Mouse (Mus musculus): ENCODE measurements around the gene Csf2rb2.
A peak's percentile ranks its signal among the peaks of the same experiment; 100 is the strongest.
"Not testable (repeated sequence)": the region's sequence is repeated elsewhere in the genome, so short reads cannot be mapped to it uniquely, and the experiment has no call there.

Gene Csf2rb2

DNA sequence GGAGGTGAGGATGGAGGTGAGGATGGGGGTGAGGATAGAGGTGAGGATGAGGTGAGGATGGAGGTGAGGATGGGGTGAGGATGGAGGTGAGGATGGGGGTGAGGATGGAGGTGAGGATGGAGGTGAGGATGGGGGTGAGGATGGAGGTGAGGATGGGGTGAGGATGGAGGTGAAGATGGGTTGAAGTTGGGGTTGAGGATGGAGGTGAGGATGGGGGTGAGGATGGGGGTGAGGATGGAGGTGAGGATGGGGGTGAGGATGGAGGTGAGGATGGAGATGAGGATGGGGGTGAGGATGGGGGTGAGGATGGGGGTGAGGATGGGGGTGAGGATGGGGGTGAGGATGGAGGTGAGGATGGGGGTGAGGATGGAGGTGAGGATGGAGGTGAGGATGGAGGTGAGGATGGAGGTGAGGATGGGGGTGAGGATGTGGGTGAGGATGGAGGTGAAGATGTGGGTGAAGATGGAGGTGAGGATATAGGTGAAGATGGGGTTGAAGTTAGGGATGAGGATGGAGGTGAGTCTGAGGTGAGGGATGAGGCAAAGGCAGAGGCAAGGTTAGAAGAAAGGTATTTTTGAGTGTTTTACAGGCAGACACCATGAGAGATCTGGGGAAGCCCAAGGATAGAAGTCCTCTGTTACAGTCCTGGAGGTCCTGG, 48.8 kb downstream of the Csf2rb2 start:
- not testable (repeated sequence) for DNase-seq (ENCODE audit: low spot score)

DNA sequence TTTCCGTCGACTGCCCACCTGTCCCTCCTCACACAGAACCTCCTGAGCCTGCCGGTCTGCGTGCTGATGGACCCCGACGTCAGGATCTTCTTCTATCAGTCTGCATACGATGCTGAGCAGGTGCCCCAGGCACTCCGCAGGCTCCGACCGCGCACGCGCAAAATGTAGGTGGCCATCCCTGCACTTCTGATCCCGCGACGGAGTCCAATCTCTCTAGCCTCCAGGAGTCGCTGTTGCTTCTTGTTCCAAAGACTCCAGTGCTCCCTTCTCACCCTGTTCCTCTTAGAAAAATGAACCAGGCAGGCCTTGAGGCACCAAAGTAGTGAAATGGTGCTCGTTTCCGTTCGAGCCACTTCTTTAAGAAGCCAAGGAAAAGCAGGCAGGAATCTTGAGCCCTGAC, 50.8 kb downstream of the Csf2rb2 start:
- DNase-seq (ENCODE audit: low spot score): no peak

DNA sequence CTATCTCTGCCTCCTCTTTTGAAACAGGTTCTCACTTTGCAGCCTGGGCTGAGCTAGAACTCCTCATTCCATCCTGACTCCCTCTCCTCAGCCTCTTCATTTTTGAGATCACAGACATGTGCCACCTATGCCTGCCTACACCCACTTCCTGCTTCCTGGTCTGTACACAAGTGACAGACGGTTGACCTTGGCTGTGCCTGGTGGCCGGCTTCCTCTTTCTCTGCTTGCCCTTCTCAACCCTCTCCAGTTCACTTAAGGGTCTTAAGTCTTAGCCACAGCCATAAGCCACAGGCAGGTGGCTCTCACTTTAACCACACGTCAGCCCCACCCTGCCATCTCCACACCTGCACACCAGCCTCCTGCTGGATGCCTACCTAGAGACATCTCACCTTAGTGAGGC, 57.1 kb downstream of the Csf2rb2 start:
- no peak for DNase-seq (ENCODE audit: low spot score)

DNA sequence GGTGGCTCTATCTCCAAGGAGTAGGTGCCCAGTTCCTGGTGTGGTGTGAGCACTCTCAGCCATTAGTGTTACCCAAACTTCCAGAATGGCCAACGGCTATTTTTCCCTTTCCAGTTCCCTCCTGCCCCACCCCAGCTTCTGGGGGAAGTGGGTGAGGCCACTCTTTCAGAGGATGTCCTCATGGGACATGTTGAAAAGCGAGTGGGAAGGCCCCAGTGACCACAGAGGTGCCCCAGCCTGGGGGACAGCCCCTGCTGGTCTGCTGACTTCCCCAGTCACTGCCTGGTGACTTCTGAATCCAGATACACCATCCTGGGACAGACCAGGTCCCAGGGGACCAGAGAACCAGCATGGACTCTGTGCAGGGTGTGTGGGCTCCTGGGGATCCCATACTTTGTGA, 57.9 kb downstream of the Csf2rb2 start:
- DNase-seq (ENCODE audit: low spot score): no peak

DNA sequence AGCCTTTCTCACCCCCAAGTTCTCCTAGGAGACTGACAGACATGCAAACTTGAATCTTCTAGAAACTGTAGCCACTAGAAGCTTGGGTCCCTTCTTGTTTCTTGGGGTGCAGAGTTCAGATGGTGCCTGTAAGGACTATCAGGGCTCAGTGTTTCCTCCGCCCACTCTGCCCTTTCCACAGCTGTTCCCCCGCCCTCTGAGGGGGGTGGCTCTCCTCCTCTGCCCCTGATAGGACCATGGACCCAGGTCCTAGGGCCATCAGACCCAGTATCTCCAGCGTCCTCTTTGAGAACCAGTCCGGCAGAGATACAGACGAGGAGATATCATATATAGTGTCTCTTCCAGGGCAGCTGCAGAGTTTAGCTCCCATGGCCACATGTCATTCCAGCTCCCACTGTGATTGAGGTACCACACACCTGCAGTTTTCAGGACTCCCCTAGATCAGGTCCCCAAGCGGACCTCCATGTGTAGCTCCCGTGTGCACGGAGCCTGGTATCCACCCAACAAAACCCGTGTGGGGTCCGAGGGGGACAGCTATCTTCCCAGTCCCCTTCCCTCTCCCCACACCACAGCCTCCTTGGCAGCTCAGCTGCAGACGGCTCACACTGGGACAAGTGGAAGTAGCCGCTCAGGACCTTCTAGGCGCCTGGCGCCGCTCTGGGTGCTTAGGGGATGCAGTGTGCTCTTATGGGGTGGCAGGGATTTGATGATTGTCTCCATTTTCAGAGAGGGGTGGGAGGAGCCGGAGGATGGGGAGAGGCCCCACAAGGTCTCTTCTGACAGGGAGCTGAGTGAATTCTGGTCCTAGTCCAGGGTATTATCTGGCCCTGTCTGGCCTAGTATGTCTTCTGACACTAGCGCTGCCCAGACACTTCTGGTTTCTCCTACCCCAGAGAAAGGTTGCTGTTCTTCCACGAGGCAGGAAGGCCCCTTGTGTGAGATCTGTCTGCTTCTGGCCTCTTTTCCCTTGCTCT, 59.1 kb downstream of the Csf2rb2 start:
- no peak for DNase-seq (ENCODE audit: low spot score)

DNA sequence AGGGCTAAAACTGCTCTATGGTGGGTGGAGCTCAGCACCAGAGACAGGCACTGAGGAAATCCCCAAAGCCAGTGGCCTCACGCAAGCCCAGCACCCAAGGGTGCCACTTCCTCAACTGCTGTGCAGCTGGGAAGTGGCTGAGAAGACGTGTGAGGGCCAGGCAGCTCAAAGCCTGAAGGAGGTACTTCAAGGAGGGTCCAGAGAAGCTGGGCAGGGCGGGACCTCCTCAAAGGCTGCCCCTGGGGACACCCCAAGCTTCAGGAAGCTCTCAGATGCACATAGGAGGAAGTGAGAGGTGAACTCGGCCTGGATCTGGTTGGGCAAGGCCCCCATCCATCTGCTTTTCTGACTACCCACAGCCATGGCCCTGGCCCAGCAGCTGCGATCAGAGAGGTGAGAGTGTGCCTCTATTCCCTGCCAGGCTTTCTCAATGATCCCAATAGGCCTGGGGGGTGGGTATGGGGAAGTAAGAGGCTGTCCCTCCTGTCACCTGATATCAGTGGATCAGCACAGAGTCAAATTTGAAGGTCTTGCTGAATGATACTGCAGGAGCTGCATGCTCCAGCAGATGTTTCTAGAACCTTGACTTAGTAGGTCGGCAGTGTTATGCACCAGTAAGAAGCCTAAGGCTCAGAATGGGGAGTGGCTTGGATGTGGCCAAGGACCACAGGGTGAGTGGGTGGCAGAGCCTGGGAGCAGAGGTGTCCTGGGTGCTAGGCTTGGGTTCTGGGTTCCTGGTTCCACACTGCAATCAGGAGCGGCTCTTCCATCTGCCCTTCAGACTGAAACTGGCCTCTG, 60.6 kb downstream of the Csf2rb2 start, which contains the start of gene Ncf4:
Ncf4 (plus strand) TSS at position 107 of the 798 bp plus-strand sequence.
- no peak for DNase-seq (ENCODE audit: low spot score)

DNA sequence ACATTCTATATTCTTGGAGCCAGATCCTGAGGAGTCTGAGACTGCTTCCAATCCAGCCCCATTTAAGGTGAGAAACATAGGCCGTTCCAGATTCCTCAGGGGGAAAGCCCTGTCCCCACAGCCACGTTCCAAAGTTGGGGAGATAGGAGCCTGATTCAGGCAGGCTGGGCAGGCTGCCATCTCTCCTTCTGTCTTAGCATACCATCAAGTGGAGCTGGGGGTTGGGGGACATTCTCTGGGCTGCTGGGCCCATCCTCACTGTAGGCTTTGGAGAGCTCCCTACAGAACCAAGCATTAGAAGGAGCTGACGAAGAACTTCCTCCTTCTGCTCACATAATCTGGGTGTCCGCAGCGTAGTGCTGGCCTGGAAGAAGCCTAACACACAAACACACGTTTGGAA, 61.7 kb downstream of the Csf2rb2 start:
- no peak for DNase-seq (ENCODE audit: low spot score)

DNA sequence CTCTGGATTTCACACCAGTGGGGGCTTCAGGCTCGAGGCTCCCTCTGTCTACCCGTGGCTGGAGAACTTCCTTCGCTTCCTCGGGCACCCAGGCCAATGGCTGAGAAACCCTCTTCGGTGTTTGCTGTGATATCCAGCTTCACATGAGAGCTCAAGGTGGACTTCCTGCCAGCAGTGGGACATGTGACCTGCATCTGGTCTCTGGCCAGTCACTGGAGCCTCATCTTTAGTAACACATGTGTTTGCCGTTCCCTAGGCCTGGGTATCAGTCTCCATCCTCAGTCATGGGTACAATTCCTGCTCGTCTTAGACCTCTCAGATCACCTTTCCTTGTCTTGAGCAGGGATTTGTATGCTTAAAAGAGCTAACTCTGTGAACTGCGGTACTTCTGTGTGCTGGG, 62.5 kb downstream of the Csf2rb2 start:
- no peak for DNase-seq (ENCODE audit: low spot score)

DNA sequence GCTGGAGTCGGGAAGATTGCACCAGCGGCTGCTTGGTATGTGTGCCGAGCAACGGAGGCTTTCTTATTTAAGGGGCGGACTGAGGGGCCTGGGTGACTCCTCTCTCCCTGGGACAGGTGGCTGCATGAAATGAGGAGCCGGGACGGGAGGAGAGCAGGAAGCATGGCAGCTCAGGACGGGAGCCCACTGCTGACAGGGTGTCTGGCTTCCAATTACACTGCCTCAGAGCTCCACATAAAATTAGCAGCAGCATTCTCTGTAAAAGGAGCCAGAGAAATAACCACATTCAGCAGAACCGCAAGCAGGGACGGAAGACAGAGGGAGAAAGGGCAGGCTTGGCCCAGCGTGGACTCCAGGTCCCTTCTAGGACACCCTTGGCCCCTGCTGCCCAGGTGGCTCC, 64.2 kb downstream of the Csf2rb2 start:
- DNase-seq (ENCODE audit: low spot score): no peak

DNA sequence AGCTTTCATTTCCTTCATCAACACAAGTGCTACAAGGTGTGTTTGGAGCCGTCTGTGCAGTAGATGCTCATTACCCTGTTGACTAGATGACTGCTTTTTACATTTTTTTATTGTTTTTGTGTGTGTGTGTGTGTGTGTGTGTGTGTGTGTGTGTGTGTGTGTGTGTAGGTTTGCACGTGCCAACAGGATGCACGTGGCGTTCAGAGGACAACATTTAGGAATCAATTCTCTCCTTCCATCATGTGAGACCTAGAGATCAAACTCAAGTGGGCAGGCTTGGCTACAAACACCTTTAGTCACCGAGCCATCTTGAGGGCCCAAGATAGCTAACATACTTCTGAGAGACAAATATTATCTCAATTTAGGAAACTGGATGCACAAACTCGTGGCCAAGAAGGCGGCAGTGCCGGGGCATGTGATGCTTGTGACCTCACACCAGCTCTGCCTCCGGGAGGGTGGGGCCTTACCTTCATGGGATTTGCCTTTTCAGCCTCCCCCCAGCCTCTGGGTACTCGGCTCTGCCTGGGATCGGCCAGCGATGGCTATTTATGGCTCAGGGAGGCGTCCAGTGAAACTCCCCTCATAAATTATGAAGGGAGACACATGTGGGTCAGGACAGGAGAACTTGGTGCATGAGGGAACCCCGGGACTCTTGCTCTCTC, 65.4 kb downstream of the Csf2rb2 start:
- DNase-seq (ENCODE audit: low spot score): no peak

DNA sequence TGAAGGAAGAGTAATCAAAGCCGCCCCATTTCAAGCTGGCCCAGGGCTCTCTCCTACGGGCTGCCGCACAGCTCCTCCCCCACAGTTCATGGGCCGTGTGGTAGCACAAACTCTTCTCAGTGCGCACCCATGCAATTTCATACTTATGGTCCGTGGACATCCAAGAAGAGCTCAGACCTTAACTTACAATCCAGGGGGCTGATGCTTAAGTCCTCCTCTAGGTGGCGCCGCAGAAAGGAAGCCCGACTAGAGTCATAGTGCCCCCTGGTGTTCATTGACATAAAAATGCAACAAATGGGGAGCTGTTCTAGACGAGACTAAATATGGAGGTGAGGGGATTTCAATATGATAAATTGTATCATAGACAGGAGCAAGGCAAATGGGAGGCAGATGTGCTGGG, 66.1 kb downstream of the Csf2rb2 start:
- DNase-seq (ENCODE audit: low spot score): peak; percentile 62

DNA sequence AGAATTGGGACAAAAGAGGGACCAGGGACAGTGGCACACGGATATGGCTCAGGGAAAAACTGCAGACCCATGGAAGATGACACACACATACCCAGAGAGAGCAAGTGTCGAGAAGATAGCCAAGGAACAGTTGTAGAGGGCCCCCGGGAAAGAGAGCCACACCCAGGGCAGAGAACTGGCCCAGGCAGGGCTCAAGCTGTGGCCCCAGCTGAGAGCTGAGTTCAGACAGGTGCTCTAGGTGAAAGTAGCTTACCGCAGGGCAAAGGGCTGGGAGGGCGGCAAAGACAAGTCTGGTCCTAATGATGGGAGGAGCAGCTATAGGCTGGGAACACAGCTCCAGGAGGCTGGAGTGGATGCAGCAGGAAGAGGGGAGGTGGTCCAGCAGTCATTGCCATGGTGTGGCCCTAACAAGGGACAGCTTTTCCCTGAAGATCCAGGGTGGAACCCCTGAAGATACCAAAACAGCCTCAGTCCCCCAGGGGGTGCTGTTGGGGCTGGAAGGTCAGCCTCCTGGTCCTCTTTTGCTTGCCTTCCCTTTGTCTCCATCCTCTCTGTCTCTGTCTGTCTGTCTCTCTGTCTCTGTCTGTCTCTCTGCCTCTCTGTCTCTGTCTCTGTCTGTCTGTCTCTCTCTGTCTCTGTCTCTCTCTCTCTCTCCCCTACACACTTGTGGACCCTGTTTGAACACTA, 70.6 kb downstream of the Csf2rb2 start:
- DNase-seq (ENCODE audit: low spot score): no peak

Data from urinary bladder, postnatal 25 days (tissue).